Mouse (Mus musculus) liver, embryonic 16.5 days (tissue): ENCODE data around the gene Aebp2. TPM values are rescaled to one million over a fixed set of nuclear protein-coding genes. Genes with fewer than 3 reads are reported as not detected.
"Not testable (repeated sequence)": the region's sequence is repeated elsewhere in the genome, so short reads cannot be mapped to it uniquely, and the experiment has no call there.

Source experiments
- ATAC-seq: fragments of 200-750 bp; cut with Nextera tagmentation; 2 replicates; pipeline ENCODE4 v1.8.0; 2017; ENCODE audit warnings: low read depth, mild to moderate bottlenecking, moderate number of reproducible peaks, moderate library complexity
- H3K27ac ChIP-seq: fragments of 300-500 bp; sonication (generic); 2 replicates; pipeline ENCODE4 v1.5.1; 2014; ENCODE audit warnings: mild to moderate bottlenecking, low read length
- H3K27me3 ChIP-seq: fragments of 300-500 bp; sonication (generic); 2 replicates; pipeline ENCODE4 v1.6.1; 2014; ENCODE audit warnings: low read depth, low read length, mixed read lengths; ENCODE audit not compliant: control insufficient read depth, insufficient read depth
- H3K36me3 ChIP-seq: fragments of 300-500 bp; sonication (generic); 2 replicates; pipeline ENCODE4 v1.6.1; 2014; ENCODE audit warnings: mild to moderate bottlenecking; ENCODE audit not compliant: control insufficient read depth, insufficient read depth
- H3K4me1 ChIP-seq: fragments of 300-500 bp; sonication (generic); 2 replicates; pipeline ENCODE4 v1.6.1; 2014; ENCODE audit warnings: low read depth, low read length, mixed read lengths; ENCODE audit not compliant: control insufficient read depth
- H3K4me2 ChIP-seq: fragments of 300-500 bp; sonication (generic); 2 replicates; pipeline ENCODE4 v1.6.1; 2014; ENCODE audit warnings: low read depth, low read length, mixed read lengths
- H3K4me3 ChIP-seq: fragments of 300-500 bp; sonication (generic); 2 replicates; pipeline ENCODE4 v1.5.1; 2014; ENCODE audit warnings: low read depth, mild to moderate bottlenecking, low read length
- H3K9ac ChIP-seq: fragments of 300-500 bp; sonication (generic); 2 replicates; pipeline ENCODE4 v1.6.1; 2014; ENCODE audit warnings: low read depth, low read length
- H3K9me3 ChIP-seq: fragments of 300-500 bp; sonication (generic); replicated peaks from 2 replicates; pipeline ENCODE4 v1.6.1; 2016; ENCODE audit warnings: low read length; ENCODE audit not compliant: control insufficient read depth
- WGBS: fragments of 180-500 bp; shearing (Covaris S2); extraction: QIAGEN DNeasy Blood & Tissue Kit; methylation state at CpG from one replicate; pipeline ENCODE4 v1.1.7; 2014; ENCODE audit not compliant: insufficient replicate concordance; 5-methylcytosine and 5-hydroxymethylcytosine counted together
- polyA plus RNA-seq: library from polyadenylated mRNA; unstranded; fragments of >200 nt; fragmentation: Nextera tagmentation; extraction: Ambion mirVana; gene quantifications from 2 replicates; pipeline ENCODE4 v1.2.1, GENCODE M21; 2015

The Aebp2 gene
- polyA plus RNA-seq = 2.4 and 2.5 TPM in 2 replicates

DNA sequence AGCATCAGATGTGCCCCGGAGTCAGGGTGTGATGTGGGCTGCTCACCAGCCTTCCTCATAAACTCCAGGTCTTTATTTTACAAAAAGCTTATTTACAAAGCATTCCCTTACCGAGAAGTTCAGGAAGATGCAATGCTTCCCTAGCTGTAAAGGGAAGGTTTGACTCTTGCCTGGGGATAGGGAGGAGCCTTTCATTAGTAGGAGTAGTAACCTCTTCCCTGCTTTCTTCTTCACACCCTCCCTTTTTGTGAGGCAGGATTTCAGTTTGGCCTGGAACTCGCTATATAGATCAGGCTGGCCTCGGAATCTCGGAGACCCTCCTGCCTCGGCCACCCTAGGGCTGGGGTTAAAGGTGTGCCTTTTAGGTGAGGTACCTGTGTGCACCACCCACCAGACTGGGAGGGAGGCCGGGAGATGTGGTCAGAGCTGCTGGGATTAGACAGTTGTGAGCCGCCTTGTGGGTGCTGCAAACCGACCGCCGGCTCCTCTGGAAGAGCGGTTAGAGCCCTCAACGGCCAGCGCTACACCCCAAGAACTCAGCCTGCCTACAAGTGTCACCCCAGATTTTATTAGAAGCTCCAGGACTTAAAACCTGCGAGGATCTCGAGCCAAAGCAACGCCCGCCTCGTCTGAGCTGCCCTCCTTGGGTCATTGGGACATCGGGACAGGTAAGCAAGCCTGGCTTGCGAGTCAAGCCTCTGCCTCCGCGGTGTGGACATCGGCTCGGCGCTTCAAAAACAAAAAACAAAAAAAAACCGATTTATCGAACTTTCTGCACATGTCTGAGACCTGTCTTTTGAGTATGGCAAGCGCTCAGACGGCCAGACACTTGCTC lies at the start of gene Aebp2:
Aebp2 (plus strand) TSS at position 273 of the 835 bp plus-strand sequence.
- Histone ChIP-seq H3K27me3 (no peaks in the 10 kb centered on the region), H3K27ac (peak within 1 kb of the TSS; percentile 88), H3K4me2 (peak within 1 kb of the TSS; percentile 91), H3K9ac (peak within 1 kb of the TSS; percentile 92), H3K9me3 (no peaks in the 10 kb centered on the region), H3K4me3 (peak within 1 kb of the TSS; percentile 89), H3K36me3 (no peaks in the 10 kb centered on the region), H3K4me1 (peaks cover 14% of the 10 kb centered on the region)
- ATAC-seq = no peak
- 46% methylated on average over 30 of the region's 30 CpGs for WGBS

DNA sequence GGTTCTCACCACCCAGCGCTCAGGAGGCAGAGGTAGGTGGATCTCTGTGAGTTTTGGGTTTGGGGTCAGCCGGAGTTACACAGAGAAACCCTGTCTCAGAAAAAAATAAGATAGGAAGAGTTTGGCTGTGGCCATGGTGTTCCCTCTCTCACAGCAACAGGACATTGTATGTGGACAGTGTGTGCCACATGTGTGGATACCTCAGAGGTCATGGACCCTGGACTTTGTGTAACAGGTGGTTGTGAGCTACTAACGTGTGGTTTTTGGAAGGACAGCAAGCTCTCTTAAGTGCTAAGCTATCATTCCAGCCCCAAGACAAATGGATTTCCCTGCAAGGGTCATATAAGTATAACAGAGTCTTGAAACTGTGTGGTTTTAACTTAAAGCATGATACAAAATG lies 47.5 kb upstream of the Aebp2 start:
- H3K4me1 ChIP-seq = no peaks in the 10 kb centered on the region
- H3K4me3 ChIP-seq = no peak overlapping the region
- H3K36me3 ChIP-seq = no peaks in the 10 kb centered on the region
- H3K4me2 ChIP-seq = no peak overlapping the region
- 60% methylated on average over 3 of the region's 3 CpGs for WGBS
- H3K9me3 ChIP-seq = no peaks in the 10 kb centered on the region
- no peak overlapping the region for H3K27ac ChIP-seq
- no peak overlapping the region for H3K9ac ChIP-seq
- no peaks in the 10 kb centered on the region for H3K27me3 ChIP-seq
- no peak for ATAC-seq

DNA sequence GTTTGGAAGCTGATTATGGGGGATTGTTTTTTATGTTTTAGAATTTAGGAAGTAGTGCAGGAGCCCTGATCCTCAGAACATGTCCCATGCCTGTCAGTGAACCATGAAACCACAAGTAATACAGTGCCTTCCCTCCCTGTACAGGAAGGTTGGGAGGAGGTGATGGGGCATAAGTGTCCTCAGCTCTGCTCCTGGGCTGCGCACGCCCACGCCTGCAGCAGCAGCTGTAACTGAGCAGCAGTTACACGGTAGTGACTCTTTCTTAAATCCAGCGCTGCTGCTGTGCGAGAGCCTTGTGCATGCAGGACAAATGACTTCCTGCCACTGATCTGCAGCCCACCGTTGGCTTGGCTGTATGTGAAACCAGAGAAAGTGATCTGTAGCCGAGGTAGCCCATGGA lies 46.3 kb upstream of the Aebp2 start:
- 45% methylated on average over 8 of the region's 8 CpGs for WGBS
- H3K9ac ChIP-seq = no peak overlapping the region

DNA sequence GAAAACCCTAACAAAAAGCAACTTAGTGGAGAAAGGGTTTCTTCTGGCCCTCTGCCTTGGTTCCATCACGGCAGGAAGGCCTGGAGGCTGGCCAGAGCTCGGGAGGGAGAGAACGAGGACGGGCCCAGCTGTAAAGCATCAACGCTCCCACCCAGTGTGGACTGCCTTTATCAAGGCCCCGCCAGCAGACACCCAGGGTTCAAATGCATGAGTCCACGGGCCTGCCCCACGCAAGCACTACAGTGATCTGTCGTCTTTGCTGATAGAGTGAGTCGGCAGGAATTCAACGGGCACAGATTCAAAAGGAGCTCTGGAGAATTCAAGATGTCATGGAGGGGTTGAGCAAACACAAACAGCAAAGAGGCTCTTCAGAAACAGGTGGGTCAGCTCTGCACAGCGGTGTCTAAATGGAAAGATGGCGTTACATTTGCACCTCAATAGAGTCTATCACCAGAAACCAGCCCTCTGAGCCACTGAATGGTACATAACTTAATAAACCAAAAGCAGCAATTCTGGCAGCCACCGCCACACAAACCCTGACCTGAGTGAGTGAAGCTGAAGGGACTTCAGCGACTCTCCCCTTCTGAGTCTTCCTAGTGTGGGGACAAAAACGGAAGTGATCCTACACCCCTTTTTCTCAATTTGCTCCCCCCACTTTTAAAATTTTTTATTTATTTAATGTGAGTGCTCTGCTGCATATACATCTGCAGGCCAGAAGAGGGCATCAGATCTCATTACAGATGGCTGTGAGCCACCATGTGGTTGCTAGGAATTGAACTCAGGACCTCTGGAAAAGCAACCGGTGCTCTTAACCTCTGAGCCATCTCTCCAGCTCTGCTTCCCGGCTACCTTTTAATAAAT lies 45.3 kb upstream of the Aebp2 start:
- no peaks in the 10 kb centered on the region for H3K36me3 ChIP-seq
- ATAC-seq = no peak
- H3K9ac ChIP-seq = no peak overlapping the region
- WGBS = 63% methylated on average over 18 of the region's 18 CpGs
- no peak overlapping the region for H3K4me2 ChIP-seq
- H3K4me3 ChIP-seq = no peak overlapping the region
- H3K9me3 ChIP-seq = no peaks in the 10 kb centered on the region
- H3K4me1 ChIP-seq = no peaks in the 10 kb centered on the region
- no peaks in the 10 kb centered on the region for H3K27me3 ChIP-seq
- H3K27ac ChIP-seq = no peak overlapping the region

More for the DNA sequence above, 46.3 kb upstream of the Aebp2 start:
- no peaks in the 10 kb centered on the region for H3K36me3 ChIP-seq
- no peaks in the 10 kb centered on the region for H3K9me3 ChIP-seq
- no peak overlapping the region for H3K4me3 ChIP-seq
- no peak overlapping the region for H3K4me2 ChIP-seq
- H3K4me1 ChIP-seq = no peaks in the 10 kb centered on the region
- no peak overlapping the region for H3K27ac ChIP-seq
- no peaks in the 10 kb centered on the region for H3K27me3 ChIP-seq
- no peak for ATAC-seq

DNA sequence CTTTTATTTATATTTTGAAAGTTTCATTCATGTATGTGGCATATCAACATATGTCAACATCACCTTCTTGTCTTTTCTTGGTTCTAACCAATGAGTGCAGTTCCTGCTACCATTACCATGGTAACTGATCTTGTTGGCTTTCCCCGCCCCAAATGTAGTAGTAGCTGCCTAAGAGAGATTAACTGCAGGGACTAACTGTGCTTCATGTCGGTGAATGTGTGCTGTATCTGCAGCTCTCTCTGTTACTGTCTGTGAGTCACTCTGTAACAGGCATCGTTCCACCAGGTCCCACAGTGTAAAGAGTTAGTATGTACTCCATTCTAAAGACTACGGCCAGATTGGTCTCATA lies 44.7 kb upstream of the Aebp2 start:
- no peaks in the 10 kb centered on the region for H3K4me1 ChIP-seq
- H3K36me3 ChIP-seq = no peaks in the 10 kb centered on the region
- H3K9me3 ChIP-seq = no peaks in the 10 kb centered on the region
- no peaks in the 10 kb centered on the region for H3K27me3 ChIP-seq
- H3K4me3 ChIP-seq = no peak overlapping the region
- no peak overlapping the region for H3K9ac ChIP-seq
- no peak overlapping the region for H3K27ac ChIP-seq
- no peak overlapping the region for H3K4me2 ChIP-seq
- no peak for ATAC-seq
- WGBS = 58% methylated on average over 4 of the region's 4 CpGs

DNA sequence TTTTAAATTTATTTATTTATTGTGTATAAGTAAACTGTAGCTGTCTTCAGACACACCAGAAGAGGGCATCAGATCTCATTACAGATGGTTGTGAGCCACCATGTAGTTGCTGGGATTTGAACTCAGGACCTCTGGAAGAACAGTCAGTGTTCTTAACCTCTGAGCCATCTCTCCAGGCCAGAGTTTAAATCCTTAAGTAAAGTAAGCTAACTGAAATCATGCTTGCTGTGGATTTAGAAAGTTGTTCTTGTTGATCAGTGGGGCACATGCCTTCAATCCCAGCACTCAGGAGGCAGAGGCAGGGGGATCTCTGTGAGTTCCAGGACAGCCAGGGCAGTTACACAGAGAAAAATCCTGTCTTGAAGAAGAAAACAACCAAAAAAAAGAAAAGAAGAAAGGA lies 43.5 kb upstream of the Aebp2 start:
- H3K27me3 ChIP-seq, H3K27ac ChIP-seq, H3K9me3 ChIP-seq, ATAC-seq, H3K4me2 ChIP-seq, H3K9ac ChIP-seq, H3K4me1 ChIP-seq, H3K4me3 ChIP-seq, H3K36me3 ChIP-seq: not testable (repeated sequence)

DNA sequence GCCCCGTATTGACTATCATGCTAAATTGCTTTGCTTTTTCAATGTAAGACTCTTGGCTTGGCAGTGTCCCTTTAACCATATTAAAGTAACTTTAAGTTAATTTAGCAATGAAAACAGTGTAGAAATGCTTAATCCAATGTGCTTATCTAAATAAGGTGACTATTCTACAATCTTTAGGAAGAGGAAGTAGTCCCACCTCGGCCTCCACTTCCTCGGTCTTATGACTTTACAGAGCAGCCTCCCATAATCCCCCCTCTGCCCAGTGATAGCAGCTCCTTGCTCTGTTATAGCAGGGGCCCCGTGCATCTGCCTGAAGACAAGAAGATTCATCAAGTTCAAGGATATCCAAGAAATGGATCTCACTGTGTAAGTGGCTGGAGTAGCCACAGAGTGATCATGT lies 42.3 kb upstream of the Aebp2 start:
- no peaks in the 10 kb centered on the region for H3K4me1 ChIP-seq
- no peaks in the 10 kb centered on the region for H3K9me3 ChIP-seq
- WGBS = 44% methylated on average over 4 of the region's 4 CpGs
- no peak overlapping the region for H3K4me2 ChIP-seq
- ATAC-seq = no peak
- H3K27ac ChIP-seq = no peak overlapping the region
- H3K9ac ChIP-seq = no peak overlapping the region
- H3K4me3 ChIP-seq = no peak overlapping the region
- no peaks in the 10 kb centered on the region for H3K27me3 ChIP-seq
- no peaks in the 10 kb centered on the region for H3K36me3 ChIP-seq

DNA sequence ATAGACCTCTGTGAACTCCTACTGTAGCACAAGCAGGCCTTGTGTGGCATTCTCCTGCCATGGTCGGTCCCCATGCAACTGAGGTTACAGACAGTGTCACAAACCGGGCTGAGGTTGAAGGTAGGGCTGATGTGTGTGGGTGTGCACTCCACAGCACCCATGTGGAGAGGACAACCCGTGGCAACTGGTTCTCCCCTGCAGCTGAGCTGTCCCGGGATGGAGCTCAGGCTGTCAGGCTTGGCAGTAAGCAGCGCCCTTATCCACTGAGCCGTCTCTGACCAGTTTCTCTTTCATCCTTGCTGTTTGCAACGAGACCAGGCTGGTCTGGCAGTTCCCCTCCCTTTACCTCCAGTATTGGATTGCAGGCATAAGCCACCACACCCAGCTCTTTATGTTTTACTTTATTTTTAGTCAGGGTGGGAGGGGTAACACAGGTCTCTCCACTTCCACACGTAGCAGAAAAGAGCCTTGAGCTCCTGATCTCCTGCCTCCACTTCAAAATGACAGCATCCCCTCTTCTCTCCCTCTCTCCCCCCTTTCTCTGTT lies 35.7 kb upstream of the Aebp2 start:
- Histone ChIP-seq H3K36me3 (no peaks in the 10 kb centered on the region; the same call in 1 of the 2 replicates), H3K9me3 (no peaks in the 10 kb centered on the region), H3K4me3 (no peak overlapping the region), H3K27ac (no peak overlapping the region), H3K27me3 (no peaks in the 10 kb centered on the region), H3K4me1 (no peaks in the 10 kb centered on the region), H3K4me2 (no peak overlapping the region), H3K9ac (no peak overlapping the region)
- ATAC-seq = no peak
- WGBS = 65% methylated on average over 8 of the region's 8 CpGs

DNA sequence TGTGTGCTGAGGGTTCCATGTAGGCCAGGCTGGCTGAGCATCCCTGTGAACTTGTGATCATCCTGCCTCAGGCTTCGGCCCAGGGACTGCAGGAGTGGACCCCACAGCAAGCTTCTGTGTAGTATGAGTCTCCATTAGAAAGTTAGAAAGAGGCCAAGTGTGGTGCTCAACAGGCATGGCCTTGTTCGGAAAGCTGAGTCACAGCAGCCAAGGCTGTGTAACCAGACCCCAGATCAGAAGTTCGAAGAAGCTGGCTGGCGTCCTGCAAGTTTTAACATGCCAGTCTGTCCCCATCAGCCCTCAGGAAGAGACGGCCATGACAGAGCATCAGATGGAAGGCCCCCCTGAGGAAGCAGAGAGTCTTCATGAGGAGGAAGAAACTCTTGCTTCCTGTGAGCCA lies 31.1 kb upstream of the Aebp2 start:
- no peak for ATAC-seq
- Histone ChIP-seq H3K27ac (no peak overlapping the region), H3K4me1 (no peaks in the 10 kb centered on the region), H3K4me2 (no peak overlapping the region), H3K36me3 (no peaks in the 10 kb centered on the region; the same call in 1 of the 2 replicates), H3K4me3 (no peak overlapping the region), H3K27me3 (no peaks in the 10 kb centered on the region), H3K9me3 (no peaks in the 10 kb centered on the region), H3K9ac (no peak overlapping the region)
- WGBS = 71% methylated on average over 5 of the region's 5 CpGs
